ENCODE assay signal across 7 mouse cellular contexts in the genomic region with DNA sequence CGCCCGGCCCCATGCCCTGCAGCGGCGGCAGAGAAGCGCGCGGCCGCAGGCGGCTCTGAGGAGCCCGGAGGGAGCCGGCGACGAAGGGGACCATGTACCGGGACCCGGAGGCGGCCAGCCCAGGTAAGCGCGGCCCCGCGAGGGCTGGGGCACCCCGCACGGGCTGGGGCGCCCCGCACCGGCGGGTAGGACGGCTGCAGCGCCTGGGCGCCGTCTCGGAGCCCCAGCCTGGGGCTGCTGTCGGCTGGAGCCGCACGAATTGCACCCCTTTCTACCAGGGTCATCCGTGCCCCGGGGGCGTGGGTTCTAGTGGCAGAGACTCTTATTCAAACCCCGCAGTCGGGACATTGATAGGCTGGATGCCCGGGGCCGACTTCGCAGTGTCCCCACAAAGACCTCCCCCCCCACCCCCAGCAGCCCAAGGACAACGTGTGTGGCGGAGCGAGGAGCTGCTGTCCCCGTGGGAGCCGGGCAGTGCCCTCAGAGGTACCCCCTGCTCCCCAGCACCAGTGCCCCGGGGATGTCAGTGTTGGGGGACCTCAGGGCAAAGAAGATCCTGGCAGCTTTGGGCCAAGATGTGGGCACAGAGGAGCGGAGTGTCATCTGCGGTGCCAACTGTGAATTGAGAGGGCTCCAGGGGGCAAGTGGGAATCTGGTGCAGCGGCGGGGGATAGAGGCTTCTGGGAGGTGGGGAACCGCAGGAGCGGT. TPM values are rescaled to one million over a fixed set of nuclear protein-coding genes. Genes with fewer than 3 reads are reported as not detected.
A peak's percentile ranks its signal among the peaks of the same experiment; 100 is the strongest.
DNase-seq lines count a peak whose midpoint lies in the region; ATAC-seq and TF ChIP-seq lines count a peak whose summit lies in the region.

No protein-coding gene starts in this region.

- no peak for TF ChIP-seq POLR2A in limb, embryonic 14.5 days (IDR thresholded peaks at IDR 0.05; ENCODE audit: borderline replicate concordance, extremely low read depth, insufficient read depth, insufficient read length)

- DNase-seq in left cerebral cortex, postnatal 4 days: peak; percentile 38
- DNase-seq in left cerebral cortex, adult 18-20 months (ENCODE audit: low spot score in 2 of 2): no peak
- peak; percentile 52 for DNase-seq in cerebellum, adult 8-10 months
- DNase-seq in limb, embryonic 14.5 days (ENCODE audit: low spot score): no peak
- no peak for DNase-seq in right cerebral cortex, postnatal 25 days

- peak overlapping the region; percentile 47; the same call in 1 of the 2 replicates for H3K27ac ChIP-seq in forebrain, embryonic 15.5 days (replicated peaks)
- no peak overlapping the region for H3K27ac ChIP-seq in limb, embryonic 14.5 days (replicated peaks; ENCODE audit: low read depth, low read length)
- H3K27ac ChIP-seq in stomach, embryonic 14.5 days (ENCODE audit: low read length): no peak overlapping the region

- H3K4me3 ChIP-seq in forebrain, embryonic 15.5 days: peak overlapping the region; percentile 52
- peak overlapping the region; percentile 56 for H3K4me3 ChIP-seq in limb, embryonic 14.5 days (replicated peaks; ENCODE audit: low read length)
- H3K4me3 ChIP-seq in stomach, embryonic 14.5 days (ENCODE audit: low read depth, low read length): peak overlapping the region; percentile 50

- under 1% methylated on average over 54 of the region's 54 CpGs for WGBS in forebrain, embryonic 15.5 days
- WGBS in limb, embryonic 14.5 days: under 1% methylated on average over 38 of the region's 54 CpGs
- 1% methylated on average over 42 of the region's 54 CpGs for WGBS in stomach, embryonic 14.5 days

- no peaks in the 10 kb centered on the region for H3K27me3 ChIP-seq in forebrain, embryonic 15.5 days
- H3K27me3 ChIP-seq in limb, embryonic 14.5 days (ENCODE audit: control insufficient read depth, insufficient read depth, low read length): peaks cover 31% of the 10 kb centered on the region
- H3K27me3 ChIP-seq in stomach, embryonic 14.5 days (ENCODE audit: control insufficient read depth, insufficient read depth, low read length): peaks cover 11% of the 10 kb centered on the region; the same call in 1 of the 2 replicates

- peak overlapping the region; percentile 50 for H3K4me2 ChIP-seq in forebrain, embryonic 15.5 days (replicated peaks)
- peak overlapping the region; percentile 93 for H3K4me2 ChIP-seq in limb, embryonic 14.5 days (replicated peaks; ENCODE audit: low read depth, low read length, severe bottlenecking)
- peak overlapping the region; percentile 89 for H3K4me2 ChIP-seq in stomach, embryonic 14.5 days (replicated peaks; ENCODE audit: low read depth, low read length)

- peak overlapping the region; percentile 56 for H3K9ac ChIP-seq in forebrain, embryonic 15.5 days (replicated peaks)
- H3K9ac ChIP-seq in limb, embryonic 14.5 days (ENCODE audit: low read depth, low read length, severe bottlenecking): peak overlapping the region; percentile 61
- peak overlapping the region; percentile 46 for H3K9ac ChIP-seq in stomach, embryonic 14.5 days (replicated peaks; ENCODE audit: low read depth, low read length)

- intact Hi-C loops in left cerebral cortex, postnatal 4 days (cut with DNase I): loop anchor here (5.0 kb wide), 1 partner anchor 47 kb away; no protein-coding TSS in a partner anchor

- no peaks in the 10 kb centered on the region for H3K9me3 ChIP-seq in forebrain, embryonic 15.5 days
- no peaks in the 10 kb centered on the region for H3K9me3 ChIP-seq in limb, embryonic 14.5 days (ENCODE audit: control insufficient read depth, low read length)
- H3K9me3 ChIP-seq in stomach, embryonic 14.5 days (ENCODE audit: control insufficient read depth, low read depth, low read length): no peaks in the 10 kb centered on the region

- ATAC-seq in forebrain, embryonic 15.5 days (replicated peaks): peak; percentile 57
- ATAC-seq in limb, embryonic 14.5 days (ENCODE audit: low FRiP score, low read depth): peak; percentile 29; the same call in 1 of the 2 replicates
- peak; percentile 46; the same call in 1 of the 2 replicates for ATAC-seq in stomach, embryonic 14.5 days (ENCODE audit: insufficient number of reproducible peaks, insufficient read depth, low FRiP score, low read depth)

- peaks cover 36% of the 10 kb centered on the region for H3K4me1 ChIP-seq in forebrain, embryonic 15.5 days
- H3K4me1 ChIP-seq in limb, embryonic 14.5 days (ENCODE audit: control insufficient read depth, insufficient read depth, low read length): peaks cover 10% of the 10 kb centered on the region
- H3K4me1 ChIP-seq in stomach, embryonic 14.5 days (ENCODE audit: control insufficient read depth, insufficient read depth, low read length): peaks cover 8% of the 10 kb centered on the region; the same call in 1 of the 2 replicates

- H3K36me3 ChIP-seq in forebrain, embryonic 15.5 days: no peaks in the 10 kb centered on the region
- no peaks in the 10 kb centered on the region for H3K36me3 ChIP-seq in limb, embryonic 14.5 days (ENCODE audit: control insufficient read depth, insufficient read depth, low read length)
- no peaks in the 10 kb centered on the region for H3K36me3 ChIP-seq in stomach, embryonic 14.5 days (ENCODE audit: control insufficient read depth, insufficient read depth, low read length)

RNA-seq across cellular contexts. Expression of a gene that starts 0.7 kb away (rescaled TPM):
- total RNA-seq in left cerebral cortex, postnatal 4 days (2021): 100 to 1,000 TPM; 209 to 213 TPM
- 100 to 1,000 TPM; 267 to 301 TPM for total RNA-seq in left cerebral cortex, adult 18-20 months (2021)
- 8.9 and 10.3 TPM in 2 replicates for polyA plus RNA-seq in forebrain, embryonic 15.5 days (2015; fragmentation: Nextera tagmentation; extraction: Ambion mirVana)
- polyA plus RNA-seq in limb, embryonic 14.5 days (2012; rRNA removed): 5.0 and 5.5 TPM in 2 replicates
- 2.0 and 2.2 TPM in 2 replicates for polyA plus RNA-seq in limb, embryonic 14.5 days (2014; fragmentation: Nextera tagmentation; extraction: Ambion mirVana)
- 1.2 and 1.6 TPM in 2 replicates for polyA plus RNA-seq in stomach, embryonic 14.5 days (2014; fragmentation: Nextera tagmentation; extraction: Ambion mirVana)

Comparison
In these comparisons a context has a peak if more than half of its experiments do, and no peak if none do; other contexts are left out.
1. DNase-seq: peak in left cerebral cortex, postnatal 4 days (single experiment) and cerebellum, adult 8-10 months (single experiment); none in left cerebral cortex, adult 18-20 months (0 of 2), limb, embryonic 14.5 days (single experiment) and right cerebral cortex, postnatal 25 days (single experiment).
2. Peak in every context shown above with its lines, with median percentiles within 50 percentile points of each other: ATAC-seq, H3K4me2 ChIP-seq, H3K4me3 ChIP-seq and H3K9ac ChIP-seq.